Mouse (Mus musculus) urinary bladder, postnatal 14 days (tissue): ENCODE data around the gene Irx3.

Experiments used
- DNase-seq: peaks from one replicate; pipeline ENCODE4 v3.0.0; 2021; ENCODE audit warnings: low spot score

Gene Irx3

DNA sequence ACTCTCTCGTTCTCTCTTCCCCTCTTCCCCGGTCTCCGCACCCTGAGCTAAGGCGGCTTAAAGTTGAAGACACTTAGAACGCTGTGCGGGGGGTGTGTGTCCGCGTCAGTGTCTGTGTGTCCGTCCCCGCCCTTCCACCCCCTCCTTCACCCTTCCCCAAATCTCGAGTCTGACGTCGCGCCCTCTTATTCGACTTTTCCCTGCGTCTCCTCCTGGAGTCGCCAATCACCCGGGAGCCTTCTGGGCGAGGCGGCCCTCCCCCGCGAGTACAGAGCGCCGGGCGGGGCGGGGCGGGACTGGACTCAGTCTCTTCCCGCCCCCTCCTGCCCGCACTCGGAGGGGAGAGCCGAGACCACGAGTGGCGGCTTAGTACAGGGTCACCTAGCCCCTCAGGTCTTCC is at the start of gene Irx3:
Irx3 (minus strand) TSS at position 229 of the 400 bp plus-strand sequence.
- DNase-seq, result peak; percentile 73

DNA sequence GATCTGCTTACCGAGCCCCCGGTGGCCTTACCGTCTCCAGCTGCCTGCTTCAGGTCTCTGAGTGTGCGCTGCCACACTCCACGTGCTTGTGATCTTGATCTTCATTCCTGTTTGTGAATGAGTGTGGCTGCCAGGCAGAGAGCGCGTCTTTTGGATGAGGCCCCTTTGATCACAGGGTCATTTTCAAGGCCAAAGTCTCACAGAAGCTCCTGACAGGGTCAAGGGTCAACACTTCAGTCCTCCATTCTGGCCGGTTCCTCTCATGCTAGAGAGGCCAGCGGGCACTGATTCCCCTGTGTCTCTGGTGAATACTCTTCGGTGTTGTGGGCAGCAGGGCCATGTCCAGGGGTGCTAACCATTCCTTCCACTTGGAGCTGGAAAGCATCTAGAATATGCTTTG is 49.5 kb upstream of the Irx3 start:
- DNase-seq, result no peak

DNA sequence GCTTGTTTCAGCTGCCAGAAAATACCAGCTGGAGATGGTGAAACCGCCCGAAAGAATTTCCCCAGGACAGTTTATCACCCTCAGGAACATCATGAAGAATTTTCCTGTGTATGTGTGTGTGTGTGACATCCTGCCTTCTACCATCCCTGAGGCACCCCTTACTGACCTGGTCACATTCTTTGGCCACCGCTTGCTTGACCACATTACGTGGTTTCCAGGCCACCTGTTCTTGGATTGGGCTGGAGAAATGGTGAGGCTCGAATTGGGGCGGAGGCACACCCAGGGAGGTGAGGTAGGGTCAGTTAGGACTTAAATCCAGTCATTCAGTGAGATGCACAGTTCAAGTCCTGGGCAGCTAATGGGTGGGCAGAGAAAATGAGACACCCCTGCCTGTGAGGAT is 48.1 kb upstream of the Irx3 start:
- no peak for DNase-seq

DNA sequence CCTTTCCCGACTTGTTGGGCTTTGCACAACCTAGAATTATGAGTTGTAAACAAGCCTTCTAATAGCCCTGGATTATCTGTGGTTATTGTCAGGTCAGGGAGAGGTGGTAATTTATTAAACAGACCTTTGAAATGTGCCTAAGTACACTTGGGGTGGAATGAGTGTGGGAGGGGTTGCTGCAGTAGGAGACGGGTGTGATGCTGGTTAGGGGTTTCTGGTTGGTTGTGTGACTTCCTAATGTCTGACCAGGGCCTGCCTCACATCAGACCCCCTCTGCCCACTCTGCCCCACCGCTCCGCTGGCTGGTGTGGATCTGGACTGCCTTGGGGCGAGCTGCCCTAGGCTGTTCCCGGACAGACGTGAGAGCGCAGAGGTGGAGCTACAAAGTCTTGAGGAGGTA is 47.7 kb upstream of the Irx3 start:
- no peak for DNase-seq

DNA sequence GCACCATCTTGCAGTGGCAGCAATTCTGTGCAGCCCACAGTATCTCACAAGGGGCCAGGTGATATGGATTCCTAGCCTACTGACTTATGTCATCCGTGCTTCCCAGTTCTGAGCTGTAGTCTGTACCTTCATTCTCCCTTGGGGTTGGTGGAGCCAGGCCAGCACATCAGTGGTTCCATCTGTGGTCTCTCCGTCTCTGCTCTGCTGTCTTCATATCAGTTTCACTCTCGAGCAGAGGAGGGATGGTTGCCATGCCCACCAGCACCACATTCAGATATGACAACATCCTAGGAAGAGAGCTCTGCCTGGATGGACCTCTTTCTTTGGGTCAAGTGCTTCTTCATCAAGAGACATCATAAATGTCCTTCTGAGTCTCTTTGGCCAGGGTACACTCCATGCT is 43.8 kb upstream of the Irx3 start:
- DNase-seq, result no peak

DNA sequence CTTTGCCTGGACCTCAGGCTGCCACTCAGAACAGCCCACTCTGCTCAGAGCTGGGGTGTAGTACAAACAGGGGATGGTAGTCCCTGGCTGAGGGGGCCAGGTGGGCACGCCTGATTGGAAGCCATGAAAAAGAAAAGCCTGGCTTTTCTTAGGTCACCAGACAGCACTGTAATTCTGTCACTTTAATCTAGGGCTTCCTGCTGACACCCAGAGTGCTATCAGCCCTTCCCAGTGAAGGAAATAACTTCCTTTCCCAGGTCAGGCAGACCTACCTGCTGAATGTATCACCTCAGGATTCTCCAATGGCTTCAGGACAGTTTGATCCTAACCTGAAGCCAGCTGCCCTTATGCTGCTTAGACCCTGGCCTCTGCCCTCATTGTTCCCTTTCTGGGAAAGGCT is 35.3 kb upstream of the Irx3 start:
- no peak for DNase-seq

DNA sequence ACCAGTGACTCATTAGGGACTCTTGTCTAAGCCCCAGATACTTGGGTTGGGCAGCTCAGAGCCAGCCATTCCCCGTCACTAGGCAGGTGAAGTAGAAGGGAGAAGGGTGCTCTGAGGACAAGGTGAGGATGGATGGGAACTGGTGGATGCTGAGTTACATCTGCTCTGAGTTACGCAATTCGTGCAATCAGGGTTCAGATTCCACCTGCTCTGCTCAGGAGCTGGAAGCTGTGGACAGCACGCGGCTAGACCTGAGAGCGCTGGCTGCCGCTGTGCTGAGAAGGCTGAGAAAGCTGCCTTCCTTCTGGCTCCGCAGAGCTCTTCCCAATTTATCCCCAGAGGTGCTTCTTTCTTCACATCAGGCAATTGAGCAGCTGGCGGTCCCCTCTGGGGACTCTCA is 34.8 kb upstream of the Irx3 start:
- no peak for DNase-seq

DNA sequence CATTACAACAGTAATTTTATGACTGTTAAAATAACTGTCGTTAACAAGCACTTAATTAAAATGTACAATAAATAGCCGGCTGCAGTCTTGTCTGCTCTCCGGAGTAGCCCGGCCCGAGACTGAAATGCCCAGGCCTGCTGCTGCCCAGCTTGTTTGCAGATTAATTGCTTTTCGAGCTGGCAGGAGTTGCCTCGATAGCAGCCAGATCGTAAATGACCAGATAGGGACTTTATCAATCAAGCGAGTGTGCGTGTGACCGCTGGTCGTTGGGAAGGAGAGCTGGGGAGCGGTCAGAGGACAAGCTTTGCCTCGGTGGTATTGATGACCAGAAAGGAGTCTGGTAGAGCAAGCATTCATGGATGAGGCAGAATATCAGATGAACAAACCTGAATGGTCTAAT is 25.8 kb upstream of the Irx3 start:
- DNase-seq, result no peak

DNA sequence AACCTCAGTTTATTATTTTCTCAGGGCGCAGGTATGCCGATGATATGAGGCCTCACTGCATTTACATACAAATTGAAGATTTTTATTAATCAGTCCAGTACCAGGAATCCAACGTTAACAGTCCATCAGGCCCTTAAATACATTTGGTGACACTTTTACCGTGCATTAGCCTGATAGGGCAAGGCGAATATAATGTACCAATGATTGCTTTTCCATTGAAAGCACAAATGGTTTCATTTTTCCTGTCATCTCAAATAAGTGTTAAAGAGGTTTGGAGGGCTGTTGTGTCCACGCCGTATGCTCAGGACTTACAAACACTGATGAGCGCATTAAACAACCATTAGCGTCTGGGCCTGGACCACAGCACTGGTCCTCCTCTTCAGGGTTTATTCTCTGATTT is 25.3 kb upstream of the Irx3 start:
- DNase-seq, result no peak

DNA sequence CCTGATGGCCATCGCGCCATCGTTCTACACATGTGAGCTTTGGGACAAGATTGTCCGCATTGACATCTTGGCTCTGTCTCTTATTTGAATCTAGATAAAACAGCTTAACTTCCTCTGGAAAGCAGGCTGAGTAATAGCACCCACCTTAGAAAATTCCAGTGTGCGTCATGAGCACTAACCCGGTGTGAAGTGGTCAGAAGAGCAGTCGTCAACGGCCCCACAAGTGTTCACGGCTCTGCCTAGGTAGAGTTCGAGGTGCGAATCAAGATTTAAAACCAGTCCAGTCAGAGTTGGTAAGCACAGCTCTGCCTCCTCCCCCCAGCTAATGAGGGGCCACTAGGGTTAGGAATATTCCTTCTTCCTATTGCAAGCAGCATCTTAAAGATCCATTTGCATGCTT is 21.5 kb upstream of the Irx3 start:
- DNase-seq, result no peak

DNA sequence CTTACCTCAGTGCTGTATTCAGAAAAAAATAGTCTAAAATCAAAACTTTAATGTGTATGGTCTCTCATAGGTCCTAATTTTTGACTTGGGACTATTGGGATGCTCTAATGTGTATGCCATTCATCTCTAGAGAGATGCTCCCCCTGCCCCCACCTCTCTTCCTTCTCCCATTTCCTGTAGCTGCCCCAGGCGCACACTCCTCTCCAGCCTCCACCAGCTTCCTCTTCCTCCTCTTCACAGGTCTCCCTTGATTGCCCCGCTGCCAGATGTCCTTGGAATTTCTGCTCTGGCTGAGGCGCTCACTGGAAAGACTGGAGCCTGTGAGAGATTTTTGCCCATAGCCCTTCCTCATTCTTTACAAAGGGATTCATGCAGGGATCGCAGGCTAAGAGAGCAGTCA is 20.9 kb upstream of the Irx3 start:
- no peak for DNase-seq

DNA sequence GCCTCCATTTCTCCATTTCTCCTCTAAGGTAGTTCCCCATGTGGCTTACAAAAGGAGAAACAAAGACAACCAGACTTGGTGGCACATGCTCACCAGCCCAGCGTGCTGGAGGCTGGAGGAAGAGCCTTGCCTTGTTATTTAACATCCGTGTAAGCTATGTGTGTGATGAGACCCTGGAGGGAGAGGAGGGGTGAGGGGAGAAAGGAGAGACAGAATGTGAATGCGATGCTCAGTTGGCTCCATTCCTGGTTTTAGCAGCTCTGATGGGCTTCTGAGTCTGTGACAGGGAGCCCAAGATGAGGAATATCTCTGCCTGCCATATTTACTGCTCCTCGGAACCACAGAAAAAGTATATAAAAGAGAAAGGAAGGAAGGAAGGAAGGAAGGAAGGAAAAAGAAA is 20.1 kb upstream of the Irx3 start:
- DNase-seq, result no peak

DNA sequence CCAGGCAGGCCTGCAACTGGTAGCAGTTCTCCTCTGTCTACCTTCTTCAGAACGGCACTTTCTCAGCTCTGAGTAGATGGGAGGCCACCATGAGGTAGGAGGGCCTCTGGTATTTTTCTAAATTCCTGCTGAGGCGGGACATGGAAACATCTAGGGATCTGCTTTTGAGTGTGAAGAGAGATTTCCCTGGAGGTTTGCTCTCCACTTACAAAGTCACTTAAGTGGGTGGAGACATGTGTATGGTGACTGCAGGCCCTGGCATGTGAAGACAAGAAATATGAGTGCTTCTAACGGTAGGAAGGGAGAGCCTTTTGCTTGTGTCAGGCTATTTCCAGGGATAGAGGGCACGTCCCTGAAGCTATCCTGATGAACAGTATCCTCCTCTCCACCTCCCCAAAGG is 17.9 kb upstream of the Irx3 start:
- DNase-seq, result no peak

DNA sequence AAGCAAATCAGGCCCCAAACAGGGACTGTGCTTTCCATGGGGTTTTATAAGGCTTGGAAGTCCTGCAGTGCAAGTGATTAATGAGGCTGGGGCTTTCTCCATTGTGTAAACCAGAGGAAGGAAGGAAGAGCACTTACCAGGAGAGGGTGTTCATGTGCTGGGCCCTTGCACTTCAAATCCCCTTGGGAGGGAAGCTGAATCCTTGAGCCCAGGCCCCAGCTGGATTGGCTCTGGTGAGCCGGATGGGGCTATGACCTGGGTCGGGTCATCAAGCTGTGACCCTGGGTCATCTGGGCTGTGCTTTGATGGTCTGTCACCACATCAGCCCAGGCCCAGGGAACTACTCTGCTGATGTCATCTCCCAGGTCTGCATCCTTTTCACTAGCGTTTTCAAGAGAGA is 16.9 kb upstream of the Irx3 start:
- DNase-seq, result no peak

DNA sequence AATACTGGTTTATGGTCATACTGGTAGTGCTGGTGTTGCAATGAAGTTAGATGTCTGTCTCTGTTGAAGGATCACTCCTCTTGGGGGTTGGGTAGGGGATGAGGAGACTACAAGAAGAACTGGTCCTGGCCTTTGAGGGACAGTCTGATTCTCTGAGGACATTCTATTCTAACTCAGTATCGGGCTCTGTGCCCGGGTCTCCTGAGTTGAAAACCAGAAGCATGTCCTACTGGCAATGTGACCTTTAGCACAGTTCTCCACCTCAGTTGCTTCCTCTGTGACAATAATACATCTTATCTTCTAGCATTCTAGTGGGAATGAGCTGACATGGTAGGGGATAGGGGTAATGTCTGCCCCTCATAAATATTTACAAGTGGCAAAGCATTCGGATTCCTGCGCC is 12.2 kb upstream of the Irx3 start:
- DNase-seq, result no peak

DNA sequence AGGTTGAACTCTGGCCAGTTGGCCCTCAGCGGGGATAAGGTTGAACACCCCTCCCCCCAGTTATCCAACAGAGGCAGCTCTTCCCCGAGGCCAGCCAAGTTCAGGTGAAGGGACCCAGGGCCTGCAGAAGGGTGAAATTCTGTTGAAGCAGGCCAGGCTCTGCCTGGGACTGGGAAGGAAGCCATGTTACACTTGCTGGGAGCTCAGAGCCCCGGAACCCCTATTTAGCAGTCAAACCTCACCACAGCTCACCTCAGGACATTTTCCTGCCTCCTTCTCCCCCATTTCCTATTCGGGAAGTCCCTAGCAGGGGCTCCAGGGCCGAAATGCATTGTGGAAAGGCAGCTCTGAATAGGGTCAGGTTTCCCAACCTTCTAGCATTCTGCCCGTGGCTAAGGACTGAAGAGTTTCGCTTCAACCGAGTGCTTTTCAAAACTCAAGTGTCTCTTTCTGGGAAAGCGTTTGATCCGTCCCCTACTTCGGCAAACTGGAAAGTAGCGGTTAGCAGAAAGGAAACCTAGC is 4.9 kb upstream of the Irx3 start:
- DNase-seq, result no peak

DNA sequence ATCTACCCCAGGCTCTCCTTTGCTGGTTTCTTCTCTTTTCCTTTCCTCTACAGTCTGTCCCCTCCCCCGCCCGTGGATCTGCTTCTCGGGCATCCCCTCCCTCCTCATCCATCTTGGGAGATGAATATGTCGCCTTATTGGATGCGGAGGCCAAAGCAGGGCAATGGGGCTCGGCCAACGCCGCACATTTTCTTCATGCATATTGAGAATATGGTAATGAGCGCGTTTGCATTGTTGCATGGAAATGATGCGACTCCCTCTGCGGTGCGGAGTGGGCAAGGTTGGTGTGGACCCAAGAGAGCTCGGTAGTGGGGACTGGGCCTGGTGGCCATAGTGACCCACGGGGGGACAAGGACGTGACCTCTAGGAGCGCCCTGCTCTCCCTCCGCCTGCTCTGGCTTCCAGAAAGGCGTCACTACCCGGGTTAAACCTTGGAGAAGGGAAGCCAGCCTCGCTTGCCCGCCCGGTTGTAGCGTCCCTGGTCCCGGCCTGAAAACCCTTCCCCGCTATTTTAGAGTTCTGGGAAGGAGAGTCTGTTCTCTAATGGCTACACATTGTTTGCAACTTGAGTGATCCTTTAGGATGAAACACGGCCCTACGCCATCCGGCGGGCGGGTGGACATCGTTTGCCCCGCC is 4.3 kb upstream of the Irx3 start:
- DNase-seq, result no peak

DNA sequence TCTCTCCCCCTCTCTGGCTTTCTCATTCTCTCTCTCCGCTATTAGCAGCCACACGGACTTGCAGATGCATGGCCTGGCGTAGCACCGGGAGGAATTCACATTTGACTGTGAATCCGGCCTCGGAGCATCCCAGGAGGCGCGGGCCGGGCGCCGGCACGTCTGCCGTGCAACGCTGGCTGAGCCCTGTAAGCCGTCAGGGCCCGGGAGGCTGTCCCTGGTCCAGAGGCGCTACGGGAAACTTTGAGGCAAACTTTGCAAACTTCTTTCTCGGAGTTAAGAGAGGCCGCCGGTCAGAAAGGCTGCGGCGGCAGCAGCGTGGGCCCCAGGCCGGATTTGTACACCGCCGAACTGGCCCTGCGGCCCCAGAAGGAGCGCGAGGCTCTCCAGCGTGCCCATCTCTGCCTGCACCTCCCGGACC is 3.4 kb upstream of the Irx3 start:
- no peak for DNase-seq

DNA sequence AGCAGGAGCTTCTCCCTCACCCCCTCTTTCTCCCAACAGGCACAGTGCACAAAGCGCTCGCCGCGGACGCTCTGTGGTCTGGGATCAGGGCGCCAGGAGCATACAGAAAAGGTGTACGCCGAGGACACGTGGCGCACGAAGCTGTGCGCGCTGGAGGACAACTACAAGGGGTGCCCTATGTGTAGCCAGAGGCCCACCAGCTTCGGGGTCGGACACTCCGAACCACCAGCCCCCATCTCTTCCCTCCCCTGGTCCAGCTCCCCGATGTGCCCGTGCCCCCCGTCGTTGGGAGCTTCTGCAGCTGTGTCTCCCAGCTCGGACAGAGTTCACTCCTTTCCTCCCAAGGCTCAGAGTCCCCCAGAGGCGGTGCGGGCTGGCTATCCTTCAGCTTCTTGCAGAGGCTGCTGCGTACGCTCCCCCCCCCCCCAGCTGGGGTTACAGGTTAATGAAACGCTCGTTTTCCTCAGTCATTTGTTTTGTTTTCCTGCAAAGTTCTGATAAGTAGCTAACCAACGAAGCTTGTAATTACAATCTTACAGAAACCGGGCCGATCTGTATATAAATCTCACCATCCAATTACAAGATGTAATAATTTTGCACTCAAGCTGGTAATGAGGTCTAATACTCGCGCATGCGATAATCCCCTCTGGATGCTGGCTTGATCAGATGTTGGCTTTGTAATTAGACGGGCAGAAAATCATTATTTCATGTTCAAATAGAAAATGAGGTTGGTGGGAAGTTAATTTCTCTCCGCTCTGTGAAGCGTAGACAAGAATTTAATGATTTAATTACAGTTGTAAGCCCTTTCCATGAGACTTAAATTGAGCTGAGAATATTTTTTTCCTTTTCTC is 2.8 kb upstream of the Irx3 start:
- DNase-seq, result no peak

DNA sequence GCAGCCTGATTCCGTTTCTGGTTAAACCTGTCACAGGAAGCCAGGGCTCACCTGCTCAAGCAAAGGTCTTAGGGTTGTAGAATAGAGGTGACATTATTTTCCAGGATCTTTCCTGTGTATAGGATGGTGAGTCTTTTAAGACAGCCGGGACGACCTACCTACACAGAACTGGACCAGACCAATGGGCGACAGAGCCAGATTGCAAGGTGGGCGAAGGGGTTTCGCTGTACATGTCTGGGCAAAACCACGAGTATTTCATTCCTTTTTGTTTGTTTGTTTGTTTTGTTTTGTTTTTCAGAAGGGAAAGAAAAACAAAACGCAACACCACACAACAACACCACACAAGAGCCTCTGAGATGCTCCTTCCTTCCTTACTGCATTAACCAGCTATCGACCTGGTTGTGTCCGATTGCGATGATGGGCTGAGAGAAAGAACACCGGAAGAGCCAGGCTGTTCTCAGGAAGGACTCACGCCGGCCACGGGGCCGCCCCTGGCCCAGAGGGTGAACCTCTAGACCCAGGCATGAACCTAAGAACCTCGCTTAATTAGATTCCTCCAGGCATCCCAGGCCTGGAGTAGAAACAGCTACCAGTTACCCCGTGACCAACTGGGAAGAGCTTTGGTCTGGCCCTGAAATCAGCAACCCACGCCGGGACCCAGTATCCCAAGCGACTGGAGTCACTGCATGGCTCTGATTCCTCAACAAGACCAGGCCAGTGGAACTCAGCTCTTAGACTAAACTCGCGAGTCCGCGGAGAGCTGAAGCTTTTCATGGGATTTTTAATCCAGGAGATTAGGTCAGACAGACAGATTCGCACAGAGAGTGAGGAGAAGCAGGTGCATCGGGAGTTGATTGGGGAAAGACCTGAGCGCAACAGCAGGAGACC is 1.9 kb upstream of the Irx3 start:
- no peak for DNase-seq

DNA sequence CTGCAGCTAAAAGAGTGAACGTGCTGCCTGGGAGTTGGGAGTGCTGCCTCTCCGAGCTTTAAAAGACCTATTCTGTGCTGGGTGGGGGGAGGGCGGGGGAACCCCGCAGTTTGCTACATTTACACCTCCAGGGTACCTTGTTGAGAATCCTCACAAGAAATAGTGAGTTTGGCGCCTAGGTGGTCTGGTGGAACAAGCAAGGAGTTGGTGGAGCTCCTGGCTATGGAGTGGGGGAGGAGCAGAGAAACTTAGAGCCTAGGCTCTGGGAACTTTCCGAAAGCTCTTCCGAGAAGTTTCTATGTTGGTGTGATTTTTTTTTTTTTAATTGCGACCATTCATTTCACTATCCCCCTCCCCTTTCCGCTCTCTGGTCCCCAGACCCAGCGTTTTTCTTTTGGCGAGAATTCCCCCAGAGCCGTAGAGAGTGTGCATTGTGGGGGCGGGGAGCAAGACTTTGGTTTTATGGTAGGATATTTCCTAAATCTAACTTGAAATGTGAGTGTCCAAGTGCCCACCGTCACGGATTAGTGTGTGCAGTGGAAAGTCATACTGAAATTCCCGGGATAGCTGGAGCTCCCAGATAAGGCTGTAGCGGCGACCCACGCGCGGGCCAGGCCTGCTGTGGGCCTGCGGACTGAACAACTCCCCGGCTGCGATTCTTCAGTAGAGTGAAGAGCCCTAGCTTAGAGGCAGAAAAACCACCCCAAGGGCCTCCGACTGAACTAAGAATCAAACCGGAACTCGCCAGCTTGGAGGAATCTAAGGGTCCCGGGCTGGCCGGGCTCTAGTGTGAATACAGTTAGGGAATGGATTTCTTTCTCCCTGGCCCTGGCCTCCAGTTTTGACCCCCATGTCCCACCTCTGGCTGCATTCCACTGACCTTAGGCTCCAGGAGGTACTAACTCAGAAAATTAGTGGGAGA is 795 bp upstream of the Irx3 start:
- no peak for DNase-seq
